Mouse (Mus musculus): ENCODE results near the gene Ankrd50. TPM values are rescaled to one million over a fixed set of nuclear protein-coding genes. Genes with fewer than 3 reads are reported as not detected.

The Ankrd50 gene
- polyA plus RNA-seq, 1 experiment from 2014 or later, result 22.3 TPM

- Histone ChIP-seq H3K27me3 (no peaks in the 10 kb centered on the region; the same call in 1 of the 2 replicates), H3K4me1 (replicated peaks) (no peaks in the 10 kb centered on the region), H3K9ac (no peak overlapping the region), H3K36me3 (no peaks in the 10 kb centered on the region), H3K27ac (replicated peaks) (no peak overlapping the region), H3K4me3 (no peak overlapping the region), H3K4me2 (no peak overlapping the region), H3K9me3 (no peaks in the 10 kb centered on the region)
- 88% methylated on average over 2 of the region's 2 CpGs for WGBS
- ATAC-seq (ENCODE audit: low read depth), result no peak
Observed at GRCm38 (mm10) chr3:38490720-38491119, 6.1 kb upstream of the Ankrd50 start.

GRCm38 (mm10) chr3:38485107-38485545, 482 bp upstream of the Ankrd50 start:
- peak overlapping the region; percentile 56; the same call in 1 of the 2 replicates for H3K27ac ChIP-seq (replicated peaks)
- H3K4me1 ChIP-seq (replicated peaks), result peaks cover 33% of the 10 kb centered on the region
- no peaks in the 10 kb centered on the region; the same call in 1 of the 2 replicates for H3K27me3 ChIP-seq
- peak overlapping the region; percentile 84 for H3K4me3 ChIP-seq
- 3% methylated on average over 26 of the region's 26 CpGs for WGBS
- H3K9me3 ChIP-seq, result no peaks in the 10 kb centered on the region
- ATAC-seq (ENCODE audit: low read depth), result no peak
- peaks cover 3% of the 10 kb centered on the region; the same call in 1 of the 2 replicates for H3K36me3 ChIP-seq
- peak overlapping the region; percentile 56 for H3K9ac ChIP-seq
- peak overlapping the region; percentile 92 for H3K4me2 ChIP-seq

GRCm38 (mm10) chr3:38483551-38483950, 1.1 kb downstream of the Ankrd50 start:
- Histone ChIP-seq H3K9ac (peak overlapping the region; percentile 96), H3K4me3 (peak overlapping the region; percentile 84)

GRCm38 (mm10) chr3:38482749-38483148, 1.9 kb downstream of the Ankrd50 start:
- peak overlapping the region; percentile 84 for H3K4me3 ChIP-seq
- peaks cover 56% of the 10 kb centered on the region for H3K4me1 ChIP-seq (replicated peaks)
- no peaks in the 10 kb centered on the region for H3K9me3 ChIP-seq
- peak overlapping the region; percentile 92 for H3K4me2 ChIP-seq
- ATAC-seq (ENCODE audit: low read depth), result no peak
- 13% methylated on average over 11 of the region's 11 CpGs for WGBS
- no peaks in the 10 kb centered on the region for H3K27me3 ChIP-seq
- peak overlapping the region; percentile 96 for H3K9ac ChIP-seq
- H3K36me3 ChIP-seq, result peaks cover 14% of the 10 kb centered on the region
- H3K27ac ChIP-seq (replicated peaks), result peak overlapping the region; percentile 73

More at GRCm38 (mm10) chr3:38483551-38483950, 1.1 kb downstream of the Ankrd50 start:
- H3K9me3 ChIP-seq, result no peaks in the 10 kb centered on the region
- peaks cover 14% of the 10 kb centered on the region for H3K36me3 ChIP-seq
- ATAC-seq (ENCODE audit: low read depth), result no peak
- peak overlapping the region; percentile 73 for H3K27ac ChIP-seq (replicated peaks)
- peak overlapping the region; percentile 92 for H3K4me2 ChIP-seq
- 15% methylated on average over 10 of the region's 10 CpGs for WGBS
- no peaks in the 10 kb centered on the region for H3K27me3 ChIP-seq
- H3K4me1 ChIP-seq (replicated peaks), result peaks cover 48% of the 10 kb centered on the region

GRCm38 (mm10) chr3:38481106-38481505, 3.5 kb downstream of the Ankrd50 start:
- H3K9me3 ChIP-seq, result no peaks in the 10 kb centered on the region
- H3K4me1 ChIP-seq (replicated peaks), result peaks cover 71% of the 10 kb centered on the region
- peak overlapping the region; percentile 92 for H3K4me2 ChIP-seq
- 67% methylated on average over 1 of the region's 1 CpGs for WGBS
- peak overlapping the region; percentile 84 for H3K4me3 ChIP-seq
- no peak overlapping the region for H3K27ac ChIP-seq (replicated peaks)
- peak overlapping the region; percentile 55 for H3K9ac ChIP-seq
- H3K36me3 ChIP-seq, result peaks cover 21% of the 10 kb centered on the region
- no peak for ATAC-seq (ENCODE audit: low read depth)
- H3K27me3 ChIP-seq, result no peaks in the 10 kb centered on the region

GRCm38 (mm10) chr3:38477936-38478335, 6.7 kb downstream of the Ankrd50 start:
- Histone ChIP-seq H3K4me1 (replicated peaks) (peaks cover 94% of the 10 kb centered on the region), H3K4me2 (peak overlapping the region; percentile 31), H3K4me3 (no peak overlapping the region), H3K27ac (replicated peaks) (0 out of 2 replicates have a peak overlapping the region, but pooled peaks have one; percentile 0), H3K9ac (no peak overlapping the region), H3K9me3 (no peaks in the 10 kb centered on the region), H3K27me3 (no peaks in the 10 kb centered on the region), H3K36me3 (peaks cover 24% of the 10 kb centered on the region)
- 65% methylated on average over 1 of the region's 1 CpGs for WGBS
- no peak for ATAC-seq (ENCODE audit: low read depth)

GRCm38 (mm10) chr3:38475587-38475986, 9.1 kb downstream of the Ankrd50 start:
- no peak overlapping the region for H3K9ac ChIP-seq
- 66% methylated on average over 6 of the region's 6 CpGs for WGBS
- H3K9me3 ChIP-seq, result no peaks in the 10 kb centered on the region
- no peak overlapping the region for H3K27ac ChIP-seq (replicated peaks)
- no peak overlapping the region for H3K4me2 ChIP-seq
- no peak for ATAC-seq (ENCODE audit: low read depth)
- H3K36me3 ChIP-seq, result peaks cover 28% of the 10 kb centered on the region
- no peaks in the 10 kb centered on the region for H3K27me3 ChIP-seq
- H3K4me1 ChIP-seq (replicated peaks), result peaks cover 86% of the 10 kb centered on the region
- H3K4me3 ChIP-seq, result no peak overlapping the region

- 89% methylated on average over 4 of the region's 4 CpGs for WGBS
- Histone ChIP-seq H3K9ac (no peak overlapping the region), H3K27ac (replicated peaks) (no peak overlapping the region), H3K4me2 (no peak overlapping the region), H3K4me3 (no peak overlapping the region), H3K27me3 (no peaks in the 10 kb centered on the region), H3K9me3 (no peaks in the 10 kb centered on the region), H3K4me1 (replicated peaks) (peaks cover 65% of the 10 kb centered on the region), H3K36me3 (peaks cover 18% of the 10 kb centered on the region; the same call in 1 of the 2 replicates)
- ATAC-seq (ENCODE audit: low read depth), result no peak
Observed at GRCm38 (mm10) chr3:38473138-38473537, 11.5 kb downstream of the Ankrd50 start.

- Histone ChIP-seq H3K4me1 (replicated peaks) (peaks cover 59% of the 10 kb centered on the region), H3K9me3 (no peaks in the 10 kb centered on the region)
Observed at GRCm38 (mm10) chr3:38471516-38471915, 13.1 kb downstream of the Ankrd50 start.

GRCm38 (mm10) chr3:38468131-38468530, 16.5 kb downstream of the Ankrd50 start:
- Histone ChIP-seq H3K4me3 (no peak overlapping the region), H3K27ac (replicated peaks) (no peak overlapping the region), H3K9ac (no peak overlapping the region), H3K36me3 (peaks cover 25% of the 10 kb centered on the region), H3K27me3 (no peaks in the 10 kb centered on the region), H3K4me2 (no peak overlapping the region), H3K9me3 (no peaks in the 10 kb centered on the region), H3K4me1 (replicated peaks) (peaks cover 27% of the 10 kb centered on the region)
- WGBS, result 90% methylated on average over 8 of the region's 8 CpGs
- ATAC-seq (ENCODE audit: low read depth), result no peak

More at GRCm38 (mm10) chr3:38471516-38471915, 13.1 kb downstream of the Ankrd50 start:
- H3K9ac ChIP-seq, result no peak overlapping the region
- no peak overlapping the region for H3K27ac ChIP-seq (replicated peaks)
- H3K36me3 ChIP-seq, result peaks cover 17% of the 10 kb centered on the region
- no peak for ATAC-seq (ENCODE audit: low read depth)
- H3K4me3 ChIP-seq, result no peak overlapping the region
- H3K27me3 ChIP-seq, result no peaks in the 10 kb centered on the region
- H3K4me2 ChIP-seq, result no peak overlapping the region

- Histone ChIP-seq H3K4me1 (replicated peaks) (peaks cover 20% of the 10 kb centered on the region), H3K27ac (replicated peaks) (0 out of 2 replicates have a peak overlapping the region, but pooled peaks have one; percentile 14), H3K9me3 (no peaks in the 10 kb centered on the region), H3K4me3 (no peak overlapping the region), H3K36me3 (peaks cover 35% of the 10 kb centered on the region), H3K27me3 (no peaks in the 10 kb centered on the region), H3K9ac (no peak overlapping the region), H3K4me2 (no peak overlapping the region)
- 85% methylated on average over 8 of the region's 8 CpGs for WGBS
- ATAC-seq (ENCODE audit: low read depth), result no peak
Observed at GRCm38 (mm10) chr3:38466880-38467405, 17.7 kb downstream of the Ankrd50 start.

- Histone ChIP-seq H3K9ac (no peak overlapping the region), H3K4me1 (replicated peaks) (peaks cover 14% of the 10 kb centered on the region), H3K27ac (replicated peaks) (no peak overlapping the region), H3K9me3 (no peaks in the 10 kb centered on the region), H3K4me2 (no peak overlapping the region), H3K4me3 (no peak overlapping the region), H3K36me3 (peaks cover 41% of the 10 kb centered on the region), H3K27me3 (no peaks in the 10 kb centered on the region)
- WGBS, result 95% methylated on average over 5 of the region's 5 CpGs
- ATAC-seq (ENCODE audit: low read depth), result no peak
Observed at GRCm38 (mm10) chr3:38466139-38466538, 18.5 kb downstream of the Ankrd50 start.

- no peaks in the 10 kb centered on the region for H3K9me3 ChIP-seq
- no peak for ATAC-seq (ENCODE audit: low read depth)
- WGBS, result 96% methylated on average over 2 of the region's 2 CpGs
- no peaks in the 10 kb centered on the region for H3K27me3 ChIP-seq
- peaks cover 64% of the 10 kb centered on the region for H3K36me3 ChIP-seq
- H3K4me2 ChIP-seq, result no peak overlapping the region
- no peak overlapping the region for H3K4me3 ChIP-seq
- H3K27ac ChIP-seq (replicated peaks), result no peak overlapping the region
- no peak overlapping the region for H3K9ac ChIP-seq
- H3K4me1 ChIP-seq (replicated peaks), result peaks cover 8% of the 10 kb centered on the region; the same call in 1 of the 2 replicates
Observed at GRCm38 (mm10) chr3:38463149-38463548, 21.5 kb downstream of the Ankrd50 start.

All from neural tube, embryonic 13.5 days (tissue).